Mouse (Mus musculus): ENCODE results near the gene Heatr5b. TPM values are rescaled to one million over a fixed set of nuclear protein-coding genes. Genes with fewer than 3 reads are reported as not detected.

The Heatr5b gene
- polyA plus RNA-seq (2012; rRNA removed; ENCODE audit: low replicate concordance) = 17.5 and 31.2 TPM in 2 replicates

GRCm38 (mm10) chr17:78834856-78835835 lies at the start of gene Heatr5b, which contains the start of gene Gpatch11:
Gene Heatr5b, minus strand, starts transcription at chr17:78835364.
Gene Gpatch11, plus strand, starts transcription at chr17:78835567.

DNA sequence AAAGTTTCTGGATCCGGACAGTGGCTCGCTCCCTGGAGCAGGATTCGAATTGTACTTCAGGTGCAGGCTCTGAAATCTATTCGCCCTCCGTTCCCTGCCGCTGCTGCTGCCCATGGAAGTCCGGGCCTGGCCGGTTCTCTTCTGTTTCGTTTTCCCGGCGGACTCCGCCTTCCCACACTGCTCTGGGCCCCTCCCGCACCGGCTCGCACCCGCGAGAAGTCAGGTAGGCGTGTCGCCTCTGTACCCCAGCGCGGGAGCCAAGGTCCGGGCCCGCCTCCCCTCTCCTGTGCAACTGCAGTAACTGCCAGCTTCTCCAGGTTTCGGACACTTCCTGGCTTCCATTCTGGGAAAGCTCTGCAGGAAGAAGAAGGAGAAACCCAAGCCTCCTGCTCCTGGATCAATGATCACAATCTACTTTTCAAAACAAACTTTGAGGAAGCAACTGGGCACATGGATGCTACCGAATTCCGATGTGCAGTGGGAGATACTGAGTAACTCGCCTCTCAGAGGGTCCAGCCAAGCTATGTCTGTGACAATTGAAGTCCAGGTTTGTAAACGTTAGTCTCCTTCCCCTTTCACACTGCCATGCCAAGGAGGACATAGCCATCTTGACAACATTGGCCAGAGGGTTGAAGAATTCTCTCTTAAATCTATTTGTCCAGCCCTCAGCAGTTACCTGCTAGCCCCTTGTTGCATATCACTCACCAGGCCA lies 47.4 kb upstream of the Heatr5b start, which contains the start of gene Eif2ak2:
Eif2ak2 (minus strand) TSS at position 173 of the 712 bp plus-strand sequence.

GRCm38 (mm10) chr17:78737096-78737495 lies 98.1 kb downstream of the Heatr5b start, which contains the start of gene Strn:
Gene Strn, minus strand, starts transcription at chr17:78737196.

Other genes with a start within 250 kb of the Heatr5b start
- gene Strn, start 98.2 kb downstream of the Heatr5b start, polyA plus RNA-seq (2012; rRNA removed; ENCODE audit: low replicate concordance) = 7.3 and 9.1 TPM in 2 replicates
- gene Gpatch11, start 203 bp upstream of the Heatr5b start, polyA plus RNA-seq (2012; rRNA removed; ENCODE audit: low replicate concordance) = 5.3 and 11.8 TPM in 2 replicates
- 2.8 and 4.2 TPM in 2 replicates for gene Eif2ak2, start 47.2 kb upstream of the Heatr5b start, polyA plus RNA-seq (2012; rRNA removed; ENCODE audit: low replicate concordance)
- gene Sult6b1, start 71.6 kb upstream of the Heatr5b start, polyA plus RNA-seq (2012; rRNA removed; ENCODE audit: low replicate concordance) = not detected in 2 replicates
- 3.8 and 8.9 TPM in 2 replicates for gene Cebpzos, start 81.1 kb upstream of the Heatr5b start, polyA plus RNA-seq (2012; rRNA removed; ENCODE audit: low replicate concordance)
- gene Cebpz, start 101.7 kb upstream of the Heatr5b start, polyA plus RNA-seq (2012; rRNA removed; ENCODE audit: low replicate concordance) = 2.5 and 11.0 TPM in 2 replicates
- 5.1 and 11.6 TPM in 2 replicates for gene Ndufaf7, start 101.8 kb upstream of the Heatr5b start, polyA plus RNA-seq (2012; rRNA removed; ENCODE audit: low replicate concordance)
- 7.2 and 13.5 TPM in 2 replicates for gene Prkd3, start 185.5 kb upstream of the Heatr5b start, polyA plus RNA-seq (2012; rRNA removed; ENCODE audit: low replicate concordance)
- 8.9 and 17.6 TPM in 2 replicates for gene Qpct, start 216.5 kb upstream of the Heatr5b start, polyA plus RNA-seq (2012; rRNA removed; ENCODE audit: low replicate concordance)